Mouse (Mus musculus) C2C12 (cell line): ENCODE measurements around the gene Tmem185b.

ENCODE experiments used
- CEBPB ChIP-seq: IDR thresholded peaks from one replicate; pipeline ENCODE4 v1.6.1; 2011; ENCODE audit warnings: low read depth, mild to moderate bottlenecking, control low read depth, moderate library complexity
- CTCF ChIP-seq: IDR thresholded peaks from one replicate; pipeline ENCODE4 v1.5.1; 2011; ENCODE audit not compliant: control insufficient read depth, insufficient read depth, insufficient read length
- FOSL1 ChIP-seq: IDR thresholded peaks from one replicate; pipeline ENCODE4 v1.8.0; 2011; ENCODE audit warnings: mild to moderate bottlenecking, low read length; ENCODE audit not compliant: poor library complexity, insufficient read depth, severe bottlenecking
- MAX ChIP-seq: IDR thresholded peaks from one replicate; pipeline ENCODE4 v1.6.1; 2011; ENCODE audit warnings: mild to moderate bottlenecking, control low read depth
- MYOD1 ChIP-seq: IDR thresholded peaks from one replicate; pipeline ENCODE4 v1.6.1; 2011; ENCODE audit warnings: low read depth; ENCODE audit not compliant: control insufficient read depth, insufficient read length
- MYOG ChIP-seq: IDR thresholded peaks from one replicate; pipeline ENCODE4 v1.6.1; 2011; ENCODE audit not compliant: control insufficient read depth, insufficient read length; ENCODE audit errors: extremely low read depth
- USF1 ChIP-seq: IDR thresholded peaks from one replicate; pipeline ENCODE4 v1.6.1; 2011; ENCODE audit warnings: low read depth, mild to moderate bottlenecking, control low read depth, moderate library complexity

DNA sequence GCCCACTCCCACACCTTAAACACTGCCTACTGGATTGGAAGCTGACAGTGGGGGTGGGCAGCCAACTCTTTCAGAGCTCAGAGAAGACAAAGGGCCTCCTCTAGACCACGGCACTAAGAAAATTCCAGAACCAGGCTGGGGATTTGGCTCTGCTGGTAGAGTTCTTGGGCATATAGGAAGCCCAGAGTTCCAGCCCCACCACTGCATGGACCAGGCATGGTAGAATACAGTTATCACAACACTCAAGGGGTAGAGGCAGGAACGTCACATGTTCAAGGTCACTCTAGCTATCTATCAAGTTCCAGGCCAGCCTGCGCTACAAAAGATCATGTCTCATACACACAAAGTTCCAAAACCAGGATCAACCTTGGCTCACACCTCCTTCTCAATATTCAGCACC lies 22.8 kb upstream of the Tmem185b start:
- TF ChIP-seq USF1 (no peak), CTCF (no peak), CEBPB (no peak), MAX (no peak), MYOD1 (no peak), MYOG (no peak), FOSL1 (no peak)
